Mouse (Mus musculus): ENCODE data around the gene Asb9. TPM values are rescaled to one million over a fixed set of nuclear protein-coding genes. Genes with fewer than 3 reads are reported as not detected.

Asb9 gene
- total RNA-seq (2021): not detected

DNA sequence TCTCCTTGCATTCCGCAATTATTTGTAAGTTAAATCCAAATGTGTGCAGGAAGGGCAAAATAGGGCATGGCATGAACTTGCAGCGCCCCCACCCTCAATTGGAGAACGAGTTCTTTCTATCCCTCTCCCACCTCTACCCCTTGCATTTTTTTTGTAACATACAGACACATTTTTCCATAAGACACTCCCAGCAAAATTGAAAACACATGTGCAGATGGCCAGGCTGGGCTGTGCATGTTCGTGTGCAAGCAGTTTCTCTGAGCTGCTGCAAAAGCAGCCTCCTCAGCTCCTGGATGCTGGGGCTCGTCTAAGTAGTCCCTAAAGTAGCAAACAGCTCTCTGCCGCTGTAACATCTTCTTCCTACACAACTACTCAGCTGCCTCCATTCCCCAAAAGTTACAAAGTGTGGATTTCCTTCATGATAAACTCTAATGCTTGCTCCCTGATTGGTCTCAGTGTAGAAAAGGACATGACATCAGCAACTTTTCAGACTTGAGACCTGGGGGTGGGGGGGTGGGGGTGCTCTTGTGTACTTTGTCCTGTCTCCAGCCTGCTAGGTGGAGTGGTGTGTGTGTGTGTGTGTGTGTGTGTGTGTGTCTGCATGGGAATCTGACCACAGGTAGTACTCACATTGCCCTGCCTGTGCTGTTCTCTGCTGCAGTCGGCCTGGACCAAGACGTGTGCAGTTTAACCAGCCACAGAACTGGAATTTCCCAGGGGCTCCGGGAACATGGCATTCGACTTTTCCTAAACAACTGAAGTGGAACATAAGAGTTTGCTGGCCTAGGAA, at the start of gene Asb9:
Gene Asb9, plus strand, starts transcription at position 619 of the 790 bp plus-strand sequence.
- DNase-seq (ENCODE audit: extremely low spot score in 1 of 2, low spot score in 1 of 2): no peak

DNA sequence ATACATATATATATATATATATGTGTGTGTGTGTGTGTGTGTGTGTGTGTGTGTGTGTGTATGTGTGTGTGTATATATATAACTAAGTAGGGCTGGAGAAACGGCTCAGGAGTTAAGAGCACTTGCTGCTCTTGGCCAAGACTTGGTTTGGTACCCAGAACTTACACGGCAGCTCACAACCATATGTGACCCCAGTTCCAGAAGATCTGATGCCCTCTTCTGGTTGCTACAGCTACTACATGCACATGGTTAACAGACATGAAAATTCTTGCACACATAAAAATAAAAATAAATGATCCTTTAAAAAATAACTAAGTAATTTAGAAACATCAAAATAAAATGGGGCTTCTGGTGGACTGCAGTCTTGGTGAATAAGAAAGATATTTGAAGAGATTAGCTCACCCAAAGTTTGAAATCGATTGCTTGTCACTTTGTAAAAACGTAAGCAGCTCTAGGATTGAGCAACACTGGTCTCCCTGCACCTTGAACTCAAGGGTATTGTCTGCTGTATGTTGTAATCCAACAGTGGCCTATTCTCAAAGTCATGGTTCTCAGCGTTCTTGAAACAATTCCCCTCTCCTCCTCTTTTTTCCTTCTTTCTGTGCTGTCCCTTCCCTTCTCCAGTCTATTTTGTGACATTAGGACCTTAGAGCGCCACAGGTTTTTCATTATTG, 46.8 kb upstream of the Asb9 start:
- DNase-seq (ENCODE audit: extremely low spot score in 1 of 2, low spot score in 1 of 2): no peak

DNA sequence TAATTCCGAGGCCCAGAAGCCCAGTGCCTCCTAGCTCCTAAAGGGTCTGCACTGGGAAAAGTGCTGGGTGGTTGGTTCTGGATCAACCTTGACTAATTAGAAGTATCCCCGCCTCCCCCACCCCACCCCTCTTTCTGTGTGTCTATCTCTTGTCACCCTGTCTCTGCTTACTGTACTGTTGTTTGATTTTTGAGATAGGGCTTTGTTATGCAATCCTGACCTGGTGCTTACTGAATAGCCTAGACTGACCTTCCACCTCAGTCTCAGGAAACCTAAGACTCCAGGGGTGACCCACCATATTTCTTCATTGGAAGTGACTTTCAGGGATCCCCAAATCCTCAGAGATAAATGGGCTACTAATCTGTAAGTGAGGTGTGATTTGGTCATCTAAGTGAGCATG, 3.9 kb upstream of the Asb9 start:
- no peak for DNase-seq (ENCODE audit: extremely low spot score in 1 of 2, low spot score in 1 of 2)

DNA sequence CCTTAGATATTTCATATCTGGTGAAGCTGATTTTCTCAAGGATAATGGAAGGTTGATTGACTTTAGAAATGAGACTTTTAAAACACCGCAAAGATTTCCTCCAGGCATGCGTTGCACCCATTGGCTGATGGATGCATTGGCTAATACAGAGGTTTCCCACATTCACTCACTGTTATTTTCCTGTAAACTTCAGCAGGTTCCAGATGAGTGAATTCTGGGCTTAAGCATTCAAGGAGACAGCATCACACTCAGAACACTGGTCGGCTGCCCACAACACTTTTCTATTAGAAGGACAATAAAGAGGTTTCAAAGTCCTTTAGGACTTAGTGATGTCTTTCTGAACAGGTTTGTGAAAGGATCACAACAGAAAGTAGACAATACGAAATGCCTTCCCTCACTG, 941 bp downstream of the Asb9 start:
- no peak for DNase-seq (ENCODE audit: extremely low spot score in 1 of 2, low spot score in 1 of 2)

DNA sequence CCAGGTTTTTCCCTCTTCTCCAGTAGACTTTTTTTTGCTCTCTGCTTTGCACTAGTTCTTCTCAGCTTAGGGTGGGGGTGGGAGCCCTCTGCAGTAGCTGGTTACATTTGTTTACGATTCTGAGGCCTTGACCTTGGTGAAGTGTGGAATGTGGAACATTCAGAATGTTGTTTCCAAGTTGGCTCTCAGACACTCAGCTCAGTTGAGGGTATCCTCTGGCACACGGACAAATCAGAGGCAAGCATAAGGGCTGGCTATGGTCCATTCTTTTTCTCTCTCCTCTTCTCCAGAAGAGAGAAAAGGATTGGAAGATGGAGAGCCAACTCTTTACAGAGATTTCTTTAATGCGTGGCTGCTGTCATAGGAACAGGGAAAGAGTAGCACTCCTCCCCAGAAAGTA, 2.6 kb downstream of the Asb9 start:
- DNase-seq (ENCODE audit: extremely low spot score in 1 of 2, low spot score in 1 of 2): no peak

DNA sequence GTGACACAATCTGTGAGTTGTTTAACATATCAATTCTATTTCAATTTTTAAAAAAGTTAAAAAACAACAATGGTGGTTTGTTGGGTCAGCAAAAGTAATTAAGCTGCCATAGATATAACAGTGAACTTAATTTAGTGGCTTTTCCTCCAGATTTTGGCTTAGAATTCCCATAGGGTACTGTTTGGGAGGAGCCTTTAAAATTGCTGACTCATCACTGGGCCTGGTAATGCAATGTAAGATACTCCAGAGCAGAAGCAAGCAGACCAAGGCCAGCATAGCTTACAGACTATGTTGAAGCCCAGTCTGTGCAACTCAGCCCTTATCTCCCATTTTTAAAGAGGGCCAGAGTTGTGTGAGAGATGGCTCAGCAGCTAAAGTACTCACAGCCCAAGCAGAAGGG, 16.0 kb downstream of the Asb9 start:
- no peak for DNase-seq (ENCODE audit: extremely low spot score in 1 of 2, low spot score in 1 of 2)

DNA sequence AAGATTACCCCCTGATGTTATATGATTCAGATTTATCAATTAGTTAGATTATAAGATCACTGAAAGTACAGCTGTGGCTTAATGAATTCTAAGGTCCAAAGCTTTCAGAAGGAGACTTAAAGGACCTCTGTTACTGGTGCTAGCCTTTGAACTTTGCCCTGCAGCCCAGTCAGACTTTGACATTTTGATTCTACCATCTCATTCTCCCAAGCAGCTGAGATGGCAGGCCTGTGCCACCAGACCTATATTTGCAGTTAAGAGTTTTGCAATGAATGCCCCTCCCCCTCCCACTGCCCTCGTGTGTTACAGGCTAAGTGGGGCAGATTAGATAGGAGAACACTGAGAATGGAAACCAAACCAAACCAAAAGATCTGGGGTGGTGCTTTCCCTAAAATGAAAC, 20.4 kb downstream of the Asb9 start:
- no peak for DNase-seq (ENCODE audit: extremely low spot score in 1 of 2, low spot score in 1 of 2)

DNA sequence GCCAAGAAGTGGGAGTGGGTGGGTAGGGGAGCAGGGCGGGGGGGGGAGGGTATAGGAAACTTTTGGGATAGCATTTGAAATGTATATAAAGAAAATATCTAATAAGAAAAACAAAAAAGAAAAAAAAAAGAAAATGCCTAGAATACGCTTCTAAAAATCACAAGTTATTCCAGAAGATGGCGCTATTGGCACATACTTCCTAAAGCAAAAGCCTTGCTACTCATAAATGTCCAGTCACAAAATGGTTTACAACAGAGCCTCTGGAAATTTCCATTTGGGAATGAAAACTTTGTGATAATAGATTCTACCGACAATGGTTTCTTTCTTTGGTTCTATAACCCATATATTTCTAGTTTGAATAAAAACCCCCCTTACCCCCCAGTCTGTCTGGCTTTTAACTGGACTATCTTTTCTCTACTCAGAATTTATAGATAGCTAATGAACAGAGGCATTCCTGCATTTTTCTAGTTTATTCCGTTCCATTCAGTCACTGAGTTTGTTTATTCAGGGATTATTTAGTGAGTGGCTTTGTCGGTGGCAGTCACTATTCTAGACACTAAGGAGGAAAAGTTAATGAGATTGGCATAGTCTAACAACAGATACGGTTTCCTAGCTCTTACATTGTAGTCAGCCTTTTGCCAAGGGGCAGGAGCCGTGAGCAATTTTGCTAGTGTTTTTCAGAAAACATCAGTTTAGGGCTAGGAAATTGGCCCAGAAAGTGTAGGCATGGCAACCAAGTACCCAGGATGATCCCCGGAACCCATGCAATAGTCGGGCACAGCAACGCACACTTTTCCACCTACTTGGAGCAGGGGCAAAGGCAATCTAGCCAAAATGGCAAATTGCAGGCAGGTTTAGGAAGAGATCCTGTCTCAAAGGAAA, 35.5 kb downstream of the Asb9 start:
- DNase-seq (ENCODE audit: extremely low spot score in 1 of 2, low spot score in 1 of 2): no peak

DNA sequence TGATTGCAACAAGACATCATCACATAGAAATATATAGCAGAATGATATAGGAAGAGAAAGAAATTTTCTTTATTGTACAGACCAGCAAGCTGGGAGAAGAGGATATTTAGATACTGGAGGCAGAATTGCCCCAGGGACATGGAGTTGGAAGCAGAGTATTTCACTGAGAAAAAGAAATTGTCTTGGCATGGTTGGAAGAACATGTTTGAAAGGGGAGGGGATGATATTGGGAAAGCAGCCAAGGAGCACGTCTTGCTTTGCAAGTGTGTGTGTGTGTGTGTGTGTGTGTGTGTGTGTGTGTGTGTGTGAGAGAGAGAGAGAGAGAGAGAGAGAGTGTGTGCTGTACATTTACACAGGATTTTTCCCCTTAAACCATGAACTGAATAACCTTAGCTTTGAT, 64.1 kb downstream of the Asb9 start:
- DNase-seq (ENCODE audit: extremely low spot score in 1 of 2, low spot score in 1 of 2): no peak

DNA sequence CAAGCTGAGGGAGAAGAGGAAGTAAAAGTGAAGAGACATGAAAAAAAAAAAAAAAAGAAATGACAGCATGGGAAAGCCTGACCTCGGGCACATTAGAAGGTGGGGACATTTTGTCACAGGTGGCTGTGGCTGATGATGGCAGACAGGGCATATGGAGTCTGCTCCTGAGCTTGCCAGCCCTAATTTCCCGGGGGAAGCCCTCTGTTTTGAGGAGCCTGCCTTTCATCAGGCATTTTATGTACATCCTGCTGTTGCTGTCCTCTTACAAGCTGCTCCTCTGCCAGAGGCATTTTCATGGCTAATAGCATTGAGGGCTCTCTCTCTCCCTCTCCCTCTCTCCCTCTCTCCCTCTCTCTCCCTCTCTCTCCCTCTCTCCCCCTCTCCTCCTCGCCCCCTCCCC, 70.8 kb downstream of the Asb9 start:
- no peak for DNase-seq (ENCODE audit: extremely low spot score in 1 of 2, low spot score in 1 of 2)

Other genes starting within 250 kb of the Asb9 start
- under 1 TPM; 0.61 to 0.74 TPM for gene Bmx, start 248.1 kb upstream of the Asb9 start, total RNA-seq (2021)
- gene Pir, start 237.0 kb upstream of the Asb9 start, total RNA-seq (2021): 1 to 10 TPM; 5.2 to 5.9 TPM
- gene Vegfd, start 132.9 kb upstream of the Asb9 start, total RNA-seq (2021): 1 to 10 TPM; 1.7 to 4.2 TPM
- gene Piga, start 86.5 kb upstream of the Asb9 start, total RNA-seq (2021): 1 to 10 TPM; 7.7 to 7.9 TPM
- 1 to 10 TPM; 1.3 to 3.2 TPM for gene Asb11, start 69.3 kb upstream of the Asb9 start, total RNA-seq (2021)